Mouse (Mus musculus) cortical plate, adult 2 months (tissue): ENCODE measurements around the gene Ttc39d.

Experiments used
- CTCF ChIP-seq: fragments of 200-500 bp; IDR thresholded peaks from 2 replicates; pipeline ENCODE4 v1.5.1; 2011; ENCODE audit warnings: mild to moderate bottlenecking, control low read depth, low read length; ENCODE audit not compliant: insufficient read depth; ENCODE audit errors: extremely low read depth
- POLR2A ChIP-seq: fragments of 200-500 bp; IDR thresholded peaks from 2 replicates; pipeline ENCODE4 v1.6.1; 2011; ENCODE audit warnings: mild to moderate bottlenecking, low read length, control low read depth; ENCODE audit not compliant: insufficient read depth; ENCODE audit errors: extremely low read depth

DNA sequence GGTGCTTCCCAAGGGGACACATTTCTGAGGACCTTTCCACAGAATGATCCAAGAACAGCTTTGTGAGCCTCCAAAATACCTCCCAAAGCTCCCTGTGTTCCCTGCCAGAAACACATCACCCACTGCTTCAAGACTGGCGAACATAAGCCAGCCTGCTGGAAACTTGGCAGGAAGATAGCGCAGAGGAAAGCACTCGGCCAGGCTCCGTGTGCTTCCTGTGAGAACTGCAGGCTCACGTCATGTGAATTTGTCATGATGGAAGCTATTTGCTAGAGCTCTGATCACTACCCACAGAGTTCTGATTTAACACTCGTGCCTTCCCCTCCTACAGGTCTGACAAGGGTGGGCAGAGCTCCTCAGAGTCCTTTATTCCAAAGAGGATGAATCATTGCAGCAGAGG is 41.5 kb upstream of the Ttc39d start:
- TF ChIP-seq POLR2A (no peak), CTCF (no peak)
